Mouse (Mus musculus) cerebellum, adult 11-12 months (tissue): Measurements from ENCODE around the gene 4921504E06Rik.

Experiments
- DNase-seq: peaks from one replicate; pipeline ENCODE4 v3.0.0; 2022

Gene 4921504E06Rik

GRCm38 (mm10) chr2:19416066-19416465 lies 137.6 kb downstream of the 4921504E06Rik start:
- DNase-seq = no peak

- peak; percentile 3 for DNase-seq
Measured at GRCm38 (mm10) chr2:19415063-19415521, 138.6 kb downstream of the 4921504E06Rik start.

- peak; percentile 16 for DNase-seq
Measured at GRCm38 (mm10) chr2:19414222-19414965, 139.3 kb downstream of the 4921504E06Rik start.
